Mouse (Mus musculus) frontal cortex, postnatal 10 days (tissue): ENCODE measurements at regions not wholly inside any gene's neighbourhood (a gene's known extent, or its start where the extent isn't known, plus 50 kb on each side); places are given as distances from the start of the nearest gene placed in this dataset.
A peak's percentile ranks its signal among the peaks of the same experiment; 100 is the strongest.

Experiments
- DNase-seq, 2 experiments: peaks; one replicate each; pipeline ENCODE4 v3.0.0; 2022; ENCODE audit warnings: low spot score in 2 of 2, mixed read lengths in 1 of 2

GRCm38 (mm10) chr19:20035223-20035622 lies 355.5 kb downstream of the Anxa1 start:
- DNase-seq: no peak

GRCm38 (mm10) chr19:20027667-20028282 lies 363.0 kb downstream of the Anxa1 start:
- DNase-seq: no peak

- DNase-seq: no peak
Measured at GRCm38 (mm10) chr19:20014114-20014513, 376.6 kb downstream of the Anxa1 start.

GRCm38 (mm10) chr19:20009801-20010441 lies 380.8 kb downstream of the Anxa1 start:
- DNase-seq: no peak

GRCm38 (mm10) chr19:20005932-20006625 lies 384.7 kb downstream of the Anxa1 start:
- DNase-seq: no peak

DNA sequence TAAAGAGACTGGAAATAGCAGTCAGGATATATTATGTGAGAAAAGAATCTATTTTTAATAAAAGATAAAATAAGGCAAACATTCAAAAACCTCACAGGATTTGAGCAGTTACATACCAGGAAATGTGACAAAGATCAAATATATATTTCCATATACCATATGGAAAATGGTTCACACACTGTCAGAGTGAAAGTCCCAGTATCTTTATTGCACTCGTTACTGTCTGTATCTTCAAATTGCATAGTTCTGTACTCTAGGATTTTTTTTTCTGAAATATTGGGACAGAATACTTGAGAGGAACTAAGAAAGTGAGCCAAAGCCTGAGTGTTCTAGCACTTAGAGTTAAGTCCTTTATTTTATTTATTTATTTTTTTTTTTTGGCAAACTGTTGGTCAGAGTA lies 403.5 kb downstream of the Anxa1 start:
- DNase-seq: no peak

GRCm38 (mm10) chr19:19978816-19979215 lies 411.9 kb downstream of the Anxa1 start:
- no peak for DNase-seq

DNA sequence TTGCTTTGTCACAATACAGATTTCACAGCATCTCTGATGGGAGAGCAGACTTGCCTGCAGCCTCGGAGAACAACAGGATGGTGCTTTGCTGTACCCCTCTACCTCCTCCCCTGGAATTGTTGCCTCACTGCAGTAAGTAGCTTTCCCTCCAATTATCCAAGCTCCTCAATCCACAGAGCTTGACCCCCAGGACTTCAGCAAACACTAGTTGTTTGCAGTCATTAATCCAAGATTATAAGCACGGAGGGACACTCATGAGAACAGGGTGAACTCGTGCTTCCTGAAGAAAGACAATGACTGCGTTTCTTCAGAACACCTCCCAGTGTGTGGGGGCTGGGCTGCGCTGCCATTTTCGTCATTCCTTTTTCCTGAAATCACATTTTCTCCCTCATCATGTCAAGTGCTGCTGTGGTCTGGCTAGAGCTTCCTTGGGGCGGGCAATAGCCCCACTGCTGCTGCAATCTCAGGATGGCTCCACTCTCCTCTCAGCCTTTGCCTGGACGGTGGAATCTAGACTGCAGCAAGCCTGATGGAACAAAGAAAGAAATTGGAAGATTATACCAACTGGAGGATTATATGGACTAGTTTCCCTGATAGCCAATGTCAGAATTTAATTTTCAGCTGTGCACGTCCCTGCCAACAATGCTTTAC lies 413.0 kb downstream of the Anxa1 start:
- no peak for DNase-seq

- no peak for DNase-seq
Measured at GRCm38 (mm10) chr19:19976776-19977175, 414.0 kb downstream of the Anxa1 start.

GRCm38 (mm10) chr19:19969780-19970512 lies 420.8 kb downstream of the Anxa1 start:
- no peak for DNase-seq

DNA sequence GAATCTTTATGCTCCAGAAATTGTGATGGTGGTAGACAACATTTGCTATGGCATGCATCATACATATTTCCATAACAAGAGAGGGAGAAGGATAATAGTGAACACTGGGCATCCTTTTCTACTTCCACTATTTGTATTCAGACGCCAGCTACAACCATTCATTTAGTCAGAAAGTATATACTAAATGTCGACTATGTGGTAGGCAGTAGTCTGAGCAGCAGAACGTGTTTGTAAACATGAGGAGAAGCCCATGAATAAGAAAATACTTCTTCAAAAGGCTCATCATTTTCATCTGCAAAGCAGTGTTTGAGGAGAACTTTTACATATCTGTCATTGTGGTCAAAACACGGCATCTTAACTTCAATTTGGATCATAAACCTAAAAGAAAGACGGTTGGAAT lies 421.4 kb downstream of the Anxa1 start:
- no peak for DNase-seq

GRCm38 (mm10) chr19:19945247-19945646 lies 445.5 kb downstream of the Anxa1 start:
- DNase-seq: no peak

DNA sequence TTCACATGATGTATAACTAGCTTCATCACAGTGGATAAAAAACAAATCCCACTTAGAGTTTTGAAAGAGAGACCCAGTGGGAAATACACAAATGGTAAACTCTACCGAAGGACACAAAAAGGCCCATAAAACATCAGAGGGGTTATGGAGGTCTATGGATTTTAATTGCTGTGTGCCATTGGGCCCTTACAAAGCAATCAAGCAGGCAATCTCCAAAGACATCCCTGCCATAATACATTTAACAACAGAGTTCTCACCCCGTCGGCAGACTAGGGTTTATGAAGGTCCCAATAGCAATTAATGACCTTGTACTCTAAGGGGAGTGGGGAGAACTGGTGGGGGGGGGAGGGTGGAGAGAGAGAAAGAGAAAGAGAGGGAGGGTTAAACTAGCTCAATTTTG lies 448.0 kb downstream of the Anxa1 start:
- DNase-seq: no peak

DNA sequence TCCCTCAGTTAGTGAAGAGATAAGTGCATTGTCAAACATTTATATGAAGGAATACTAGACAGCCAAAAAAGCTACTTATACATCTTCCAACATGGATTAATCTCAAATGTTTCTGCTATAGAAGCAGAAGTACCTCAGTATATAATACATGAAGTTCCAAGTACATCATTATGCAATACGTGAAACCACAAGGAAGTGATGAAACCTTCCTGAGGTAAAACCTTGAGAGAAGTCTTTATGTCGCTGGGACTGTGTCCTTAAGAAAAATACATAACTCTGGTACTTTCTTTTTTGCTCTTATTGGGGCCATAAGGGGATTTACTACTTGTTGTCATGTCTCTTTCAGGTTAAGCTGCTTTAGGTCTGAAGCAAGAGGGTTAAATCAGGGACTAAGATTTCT lies 469.6 kb downstream of the Anxa1 start:
- no peak for DNase-seq

DNA sequence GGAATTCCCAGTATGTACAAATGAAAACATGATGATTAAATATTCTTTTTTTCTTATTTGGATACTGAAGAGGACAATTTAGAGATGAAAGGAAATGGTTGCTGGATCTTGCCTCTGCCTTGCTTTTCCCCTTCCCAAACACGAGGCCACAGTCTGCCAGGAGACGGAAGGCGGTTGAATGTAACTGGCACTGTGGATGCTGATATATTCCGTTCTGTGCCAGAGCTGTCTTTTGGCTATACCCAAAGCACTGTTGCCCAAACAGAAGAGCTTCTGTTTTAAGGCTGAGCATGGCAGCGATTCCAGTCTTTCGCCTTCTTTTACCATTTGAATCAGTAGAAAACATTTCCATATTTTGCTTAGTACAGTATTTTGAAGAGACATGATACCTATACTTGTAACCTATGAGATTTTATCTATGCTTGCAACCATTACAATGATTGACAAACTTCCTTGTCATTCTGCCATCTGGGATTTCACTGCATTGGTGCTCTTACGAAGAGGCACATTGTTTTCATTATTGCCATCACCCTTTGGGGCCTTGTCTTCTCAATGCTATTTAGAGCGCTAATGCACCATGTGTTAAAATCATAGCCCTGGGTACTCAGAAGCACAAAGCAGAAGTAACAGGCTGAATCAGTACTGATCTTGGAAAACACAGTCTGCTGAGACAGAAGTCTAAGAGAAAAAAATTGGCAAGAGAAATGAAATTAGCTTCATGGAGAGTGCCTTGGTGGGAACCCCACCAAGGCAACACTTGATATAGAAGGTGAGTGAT lies 504.6 kb downstream of the Anxa1 start:
- DNase-seq: peak in 1 of 2 experiments; percentile 6

- DNase-seq: no peak
Measured at GRCm38 (mm10) chr19:19880895-19881294, 509.8 kb downstream of the Anxa1 start.

DNA sequence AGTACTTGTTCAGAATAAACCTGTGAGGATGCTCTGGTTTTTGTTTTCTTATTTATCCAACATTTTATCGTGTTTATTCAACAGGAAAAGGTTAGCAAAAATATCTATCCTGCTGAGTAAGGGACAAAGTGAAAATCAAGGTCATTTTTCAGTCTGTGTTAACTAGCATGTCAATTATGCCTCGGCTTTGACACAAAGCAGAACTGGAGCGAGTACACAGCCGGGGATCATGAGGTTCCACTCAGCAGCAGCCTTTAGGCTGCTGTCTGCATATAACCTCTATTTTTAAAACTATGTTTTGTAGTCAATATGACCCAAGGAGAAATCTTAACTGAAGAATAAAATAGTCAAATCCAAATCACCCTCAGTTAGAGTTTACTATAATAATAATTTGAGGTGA lies 542.6 kb downstream of the Anxa1 start:
- no peak for DNase-seq

GRCm38 (mm10) chr19:19807992-19808391 lies 582.8 kb downstream of the Anxa1 start:
- no peak for DNase-seq

DNA sequence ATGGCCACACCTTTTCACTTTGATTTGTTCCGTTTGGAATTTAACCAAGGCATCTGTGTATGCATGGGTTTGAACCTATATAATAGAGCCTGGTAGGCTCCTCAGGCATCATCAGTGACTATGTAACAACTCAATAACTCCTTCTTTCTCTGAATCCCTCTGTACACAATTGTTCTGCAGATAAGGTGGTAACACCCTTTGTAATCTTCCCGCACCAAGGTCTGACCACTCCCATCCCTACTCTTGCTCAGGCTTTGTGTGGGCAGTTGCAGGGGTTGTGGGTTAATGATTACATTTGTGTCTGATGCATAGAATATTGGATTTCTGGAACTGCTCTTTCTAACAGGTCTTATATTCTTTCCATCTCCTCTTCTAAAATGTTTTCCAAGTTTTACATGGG lies 596.9 kb downstream of the Anxa1 start:
- DNase-seq: no peak

GRCm38 (mm10) chr19:19783507-19783906 lies 607.2 kb downstream of the Anxa1 start:
- DNase-seq: no peak

DNA sequence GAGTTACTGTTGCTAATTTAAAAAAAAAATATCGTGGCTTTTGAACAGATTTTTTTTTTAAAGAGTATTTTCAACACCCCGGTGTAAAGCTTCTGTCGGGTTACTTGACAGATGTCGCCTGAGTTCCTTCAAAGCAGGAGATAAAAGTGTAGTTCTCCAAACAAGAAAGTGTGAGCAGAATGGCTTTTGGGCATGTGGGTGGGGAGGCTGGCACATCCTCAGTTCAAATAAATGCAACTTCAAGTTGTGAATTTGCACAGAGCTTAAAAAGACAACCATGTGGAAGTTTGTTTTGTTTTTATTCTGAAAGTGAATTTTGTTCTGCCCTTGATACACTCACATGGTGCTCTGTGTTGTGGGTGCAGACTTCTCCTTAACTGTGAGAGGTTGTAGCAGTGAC lies 612.9 kb downstream of the Anxa1 start:
- peak in 1 of 2 experiments; percentile 19 for DNase-seq
